Mouse (Mus musculus): ENCODE results near the gene Trim80.

DNA sequence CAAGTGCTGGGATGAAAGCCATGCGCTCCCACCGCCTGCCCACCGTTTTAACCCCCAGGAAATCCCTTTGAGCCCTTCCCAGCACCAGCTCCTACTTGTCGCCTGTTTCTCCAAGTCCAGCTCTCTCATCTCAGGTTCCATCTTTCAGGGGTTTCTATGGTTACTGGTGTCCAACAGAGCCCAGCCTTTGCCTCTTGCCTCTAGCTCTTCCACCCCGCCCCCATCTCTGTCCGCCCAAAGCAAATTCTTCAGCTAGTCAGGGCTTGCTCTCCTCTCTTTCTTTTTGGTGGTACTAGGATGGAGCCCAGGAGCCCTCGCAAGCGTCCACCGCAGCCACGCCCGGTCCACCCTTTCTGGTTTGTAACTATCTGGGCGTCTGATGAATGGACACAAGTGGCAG is 44.8 kb downstream of the Trim80 start:
- TF ChIP-seq MAFK (IDR thresholded peaks at IDR 0.05; ENCODE audit: borderline replicate concordance, low read depth, low read length) (no peak), KAT2A (conservative IDR thresholded peaks at IDR 0.05; ENCODE audit: low read depth, low read length) (no peak), CTCF (IDR thresholded peaks at IDR 0.05 in 2 of 3, conservative IDR thresholded peaks at IDR 0.05 in 1 of 3; ENCODE audit: control insufficient read depth in 1 of 3, insufficient read depth in 1 of 3, low read depth in 2 of 3, low read length in 3 of 3, poor library complexity in 1 of 3, severe bottlenecking in 1 of 3) (no peak), MXI1 (IDR thresholded peaks at IDR 0.05; ENCODE audit: low read depth, low read length) (no peak), NELFE (IDR thresholded peaks at IDR 0.05; ENCODE audit: low read depth, low read length) (no peak), CHD1 (IDR thresholded peaks at IDR 0.05; ENCODE audit: low read depth, low read length) (no peak), POLR2A (IDR thresholded peaks at IDR 0.05; ENCODE audit: control insufficient read depth in 1 of 2, insufficient read depth in 1 of 2, low read depth in 1 of 2, low read length in 2 of 2, poor library complexity in 1 of 2) (no peak)
